Mouse (Mus musculus) cerebellum, adult 2 months (tissue): ENCODE measurements around the gene Nudt4.

Experiments used
- CTCF ChIP-seq: fragments of 200-500 bp; IDR thresholded peaks from 2 replicates; pipeline ENCODE4 v1.5.1; 2011; ENCODE audit warnings: low read depth, mild to moderate bottlenecking, control low read depth, low read length, moderate library complexity, borderline replicate concordance; ENCODE audit not compliant: insufficient read depth
- POLR2A ChIP-seq: fragments of 200-500 bp; IDR thresholded peaks from 2 replicates; pipeline ENCODE4 v1.6.1; 2011; ENCODE audit warnings: low read length, control low read depth, borderline replicate concordance; ENCODE audit not compliant: insufficient read depth

DNA sequence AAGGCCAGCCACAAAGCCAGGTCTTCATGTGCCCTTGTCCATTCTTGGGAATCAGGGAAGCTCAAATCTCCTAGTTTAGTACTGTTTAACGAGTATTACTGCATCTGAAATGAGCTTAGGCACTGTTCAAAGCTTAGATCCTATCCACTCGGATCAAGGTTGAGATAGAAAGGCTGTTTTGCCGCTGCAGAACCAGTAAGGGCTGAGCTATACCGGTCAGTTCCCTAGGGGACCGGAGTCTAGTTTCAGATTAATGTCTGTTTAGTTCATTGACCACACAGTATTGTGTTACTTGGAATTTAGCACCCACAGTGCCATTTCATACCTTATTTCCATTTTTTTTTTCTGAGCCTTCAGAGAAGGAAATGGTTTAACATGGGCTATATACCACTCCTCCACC is 3.6 kb upstream of the Nudt4 start:
- TF ChIP-seq POLR2A: no peak
- TF ChIP-seq CTCF: no peak
